Mouse (Mus musculus): Measurements from ENCODE around the gene Pxmp4. TPM values are rescaled to one million over a fixed set of nuclear protein-coding genes. Genes with fewer than 3 reads are reported as not detected.

Pxmp4 gene
- 24.1 and 25.9 TPM in 2 replicates for polyA plus RNA-seq (2014; fragmentation: Nextera tagmentation; extraction: Ambion mirVana)

- H3K27me3 ChIP-seq (ENCODE audit: insufficient read depth, low read length): no peaks in the 10 kb centered on the region
- no peak for TF ChIP-seq CTCF (IDR thresholded peaks at IDR 0.05; ENCODE audit: low read depth)
- H3K4me2 ChIP-seq: peak within 1 kb of the TSS; percentile 81
- ATAC-seq (ENCODE audit: insufficient read depth): peak; percentile 100
- H3K9ac ChIP-seq: peak within 1 kb of the TSS; percentile 71
- H3K4me3 ChIP-seq (ENCODE audit: low read depth, low read length): peak within 1 kb of the TSS; percentile 69
- under 1% methylated on average over 13 of the region's 13 CpGs for WGBS
- peak within 1 kb of the TSS; percentile 12; the same call in 1 of the 2 replicates for H3K27ac ChIP-seq (ENCODE audit: low read depth)
- 0 out of 2 replicates have a peak, but pooled peaks cover 4% of the 10 kb centered on the region for H3K4me1 ChIP-seq (ENCODE audit: insufficient read depth)
- DNase-seq: peak; percentile 99
- H3K36me3 ChIP-seq (ENCODE audit: insufficient read depth): no peaks in the 10 kb centered on the region
- H3K9me3 ChIP-seq (ENCODE audit: low read depth, low read length): no peaks in the 10 kb centered on the region
Observed at GRCm38 (mm10) chr2:154603638-154604153, at the start of gene Pxmp4. Pxmp4 (minus strand) TSS chr2:154603708.

GRCm38 (mm10) chr2:154651363-154651762 is 47.9 kb upstream of the Pxmp4 start, which contains the start of gene Chmp4b:
Chmp4b (plus strand) TSS chr2:154651705.
- H3K9ac ChIP-seq: no peak within 1 kb of the TSS; the same call in 1 of the 2 replicates
- H3K27ac ChIP-seq (ENCODE audit: low read depth): peak within 1 kb of the TSS; percentile 92
- H3K9me3 ChIP-seq (ENCODE audit: low read depth, low read length): no peaks in the 10 kb centered on the region
- no peaks in the 10 kb centered on the region for H3K4me1 ChIP-seq (ENCODE audit: insufficient read depth)
- WGBS: 34% methylated on average over 8 of the region's 8 CpGs
- H3K4me2 ChIP-seq: peak within 1 kb of the TSS; percentile 42; the same call in 1 of the 2 replicates
- ATAC-seq (ENCODE audit: insufficient read depth): peak; percentile 74
- H3K4me3 ChIP-seq (ENCODE audit: low read depth, low read length): no peak within 1 kb of the TSS
- no peaks in the 10 kb centered on the region for H3K36me3 ChIP-seq (ENCODE audit: insufficient read depth)
- DNase-seq: peak; percentile 77
- no peaks in the 10 kb centered on the region for H3K27me3 ChIP-seq (ENCODE audit: insufficient read depth, low read length)
- TF ChIP-seq CTCF (IDR thresholded peaks at IDR 0.05; ENCODE audit: low read depth): no peak

DNA sequence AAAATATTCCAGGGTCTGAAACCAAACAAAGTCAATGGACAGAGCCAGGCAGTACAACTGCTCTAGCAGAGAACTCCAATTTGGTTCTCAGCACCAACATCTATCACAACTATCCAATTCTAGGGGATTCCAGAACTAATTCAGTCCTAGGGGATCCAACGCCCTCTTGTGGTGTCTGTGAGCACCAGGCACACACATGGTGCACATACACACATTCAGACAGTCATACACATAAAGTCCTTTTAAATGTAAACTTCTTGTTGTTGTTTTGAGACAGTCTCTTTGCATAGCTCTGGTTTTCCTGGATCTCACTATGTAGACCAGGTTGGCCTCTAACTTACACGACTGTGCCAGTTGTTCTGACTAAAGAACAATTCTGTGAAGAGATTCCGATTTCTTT is 46.9 kb upstream of the Pxmp4 start:
- Histone ChIP-seq H3K9ac (no peak overlapping the region), H3K9me3 (ENCODE audit: low read depth, low read length) (no peaks in the 10 kb centered on the region), H3K27me3 (ENCODE audit: insufficient read depth, low read length) (no peaks in the 10 kb centered on the region), H3K27ac (ENCODE audit: low read depth) (peak overlapping the region; percentile 92), H3K4me1 (ENCODE audit: insufficient read depth) (no peaks in the 10 kb centered on the region), H3K4me2 (no peak overlapping the region), H3K4me3 (ENCODE audit: low read depth, low read length) (no peak overlapping the region), H3K36me3 (ENCODE audit: insufficient read depth) (peaks cover 6% of the 10 kb centered on the region; the same call in 1 of the 2 replicates)
- TF ChIP-seq CTCF (IDR thresholded peaks at IDR 0.05; ENCODE audit: low read depth): peak; percentile 13; the same call in 1 of the 2 replicates
- no peak for ATAC-seq (ENCODE audit: insufficient read depth)
- DNase-seq: no peak
- WGBS: 72% methylated on average over 3 of the region's 3 CpGs

GRCm38 (mm10) chr2:154648086-154648485 is 44.6 kb upstream of the Pxmp4 start:
- Histone ChIP-seq H3K4me1 (ENCODE audit: insufficient read depth) (no peaks in the 10 kb centered on the region), H3K36me3 (ENCODE audit: insufficient read depth) (peaks cover 21% of the 10 kb centered on the region; the same call in 1 of the 2 replicates), H3K4me3 (ENCODE audit: low read depth, low read length) (no peak overlapping the region), H3K9ac (no peak overlapping the region), H3K9me3 (ENCODE audit: low read depth, low read length) (no peaks in the 10 kb centered on the region), H3K27ac (ENCODE audit: low read depth) (no peak overlapping the region), H3K27me3 (ENCODE audit: insufficient read depth, low read length) (no peaks in the 10 kb centered on the region), H3K4me2 (no peak overlapping the region)
- ATAC-seq (ENCODE audit: insufficient read depth) (no peak), DNase-seq (peak; percentile 61)
- TF ChIP-seq CTCF (IDR thresholded peaks at IDR 0.05; ENCODE audit: low read depth): peak; percentile 61
- WGBS: 19% methylated on average over 3 of the region's 3 CpGs

- 76% methylated on average over 5 of the region's 5 CpGs for WGBS
- no peak overlapping the region for H3K4me2 ChIP-seq
- H3K9me3 ChIP-seq (ENCODE audit: low read depth, low read length): no peaks in the 10 kb centered on the region
- peak; percentile 55 for TF ChIP-seq CTCF (IDR thresholded peaks at IDR 0.05; ENCODE audit: low read depth)
- H3K4me3 ChIP-seq (ENCODE audit: low read depth, low read length): no peak overlapping the region
- no peaks in the 10 kb centered on the region for H3K27me3 ChIP-seq (ENCODE audit: insufficient read depth, low read length)
- H3K27ac ChIP-seq (ENCODE audit: low read depth): no peak overlapping the region
- no peaks in the 10 kb centered on the region for H3K4me1 ChIP-seq (ENCODE audit: insufficient read depth)
- no peak overlapping the region for H3K9ac ChIP-seq
- peaks cover 21% of the 10 kb centered on the region; the same call in 1 of the 2 replicates for H3K36me3 ChIP-seq (ENCODE audit: insufficient read depth)
- peak; percentile 37 for DNase-seq
- no peak for ATAC-seq (ENCODE audit: insufficient read depth)
Observed at GRCm38 (mm10) chr2:154646634-154647033, 43.1 kb upstream of the Pxmp4 start.

- 69% methylated on average over 6 of the region's 6 CpGs for WGBS
- Histone ChIP-seq H3K9me3 (ENCODE audit: low read depth, low read length) (no peaks in the 10 kb centered on the region), H3K9ac (no peak overlapping the region), H3K27me3 (ENCODE audit: insufficient read depth, low read length) (no peaks in the 10 kb centered on the region), H3K4me3 (ENCODE audit: low read depth, low read length) (no peak overlapping the region), H3K4me2 (no peak overlapping the region), H3K4me1 (ENCODE audit: insufficient read depth) (no peaks in the 10 kb centered on the region), H3K27ac (ENCODE audit: low read depth) (peak overlapping the region; percentile 24; the same call in 1 of the 2 replicates), H3K36me3 (ENCODE audit: insufficient read depth) (peaks cover 29% of the 10 kb centered on the region)
- no peak for DNase-seq
- no peak for ATAC-seq (ENCODE audit: insufficient read depth)
- peak; percentile 39 for TF ChIP-seq CTCF (IDR thresholded peaks at IDR 0.05; ENCODE audit: low read depth)
Observed at GRCm38 (mm10) chr2:154642712-154643385, 39.3 kb upstream of the Pxmp4 start.

GRCm38 (mm10) chr2:154642005-154642459 is 38.5 kb upstream of the Pxmp4 start:
- H3K4me2 ChIP-seq: no peak overlapping the region
- H3K27me3 ChIP-seq (ENCODE audit: insufficient read depth, low read length): no peaks in the 10 kb centered on the region
- H3K9me3 ChIP-seq (ENCODE audit: low read depth, low read length): no peaks in the 10 kb centered on the region
- H3K4me1 ChIP-seq (ENCODE audit: insufficient read depth): no peaks in the 10 kb centered on the region
- no peak for TF ChIP-seq CTCF (IDR thresholded peaks at IDR 0.05; ENCODE audit: low read depth)
- no peak overlapping the region for H3K27ac ChIP-seq (ENCODE audit: low read depth)
- H3K9ac ChIP-seq: no peak overlapping the region
- H3K36me3 ChIP-seq (ENCODE audit: insufficient read depth): peaks cover 30% of the 10 kb centered on the region
- DNase-seq: no peak
- 82% methylated on average over 9 of the region's 9 CpGs for WGBS
- H3K4me3 ChIP-seq (ENCODE audit: low read depth, low read length): no peak overlapping the region
- ATAC-seq (ENCODE audit: insufficient read depth): no peak
